Mouse (Mus musculus) erythroid progenitor cell, adult 5-6 weeks (primary cell): ENCODE results near the gene Mdc1. TPM values are rescaled to one million over a fixed set of nuclear protein-coding genes. Genes with fewer than 3 reads are reported as not detected.

Experiments used
- ATAC-seq: replicated peaks from 2 replicates; pipeline ENCODE4 v1.8.0; 2016; ENCODE audit warnings: moderate number of reproducible peaks, mild to moderate bottlenecking, moderate TSS enrichment, inconsistent platforms; ENCODE audit not compliant: poor library complexity, low FRiP score, severe bottlenecking
- total RNA-seq, 2 experiments: library from RNA; stranded (forward) in 1 of 2; stranded (reverse) in 1 of 2; fragments of 150-400 nt in 1 of 2; fragments of 186-747, 209-891 nt in 1 of 2; gene quantifications; 2 replicates each; pipeline versions ENCODE4 v1.2.3 to v1.2.4; 2015 to 2017; ENCODE audit warnings: low replicate concordance in 2 of 2

Mdc1 gene
- total RNA-seq, 2 experiments from 2014 or later: 31.0 to 147 TPM

DNA sequence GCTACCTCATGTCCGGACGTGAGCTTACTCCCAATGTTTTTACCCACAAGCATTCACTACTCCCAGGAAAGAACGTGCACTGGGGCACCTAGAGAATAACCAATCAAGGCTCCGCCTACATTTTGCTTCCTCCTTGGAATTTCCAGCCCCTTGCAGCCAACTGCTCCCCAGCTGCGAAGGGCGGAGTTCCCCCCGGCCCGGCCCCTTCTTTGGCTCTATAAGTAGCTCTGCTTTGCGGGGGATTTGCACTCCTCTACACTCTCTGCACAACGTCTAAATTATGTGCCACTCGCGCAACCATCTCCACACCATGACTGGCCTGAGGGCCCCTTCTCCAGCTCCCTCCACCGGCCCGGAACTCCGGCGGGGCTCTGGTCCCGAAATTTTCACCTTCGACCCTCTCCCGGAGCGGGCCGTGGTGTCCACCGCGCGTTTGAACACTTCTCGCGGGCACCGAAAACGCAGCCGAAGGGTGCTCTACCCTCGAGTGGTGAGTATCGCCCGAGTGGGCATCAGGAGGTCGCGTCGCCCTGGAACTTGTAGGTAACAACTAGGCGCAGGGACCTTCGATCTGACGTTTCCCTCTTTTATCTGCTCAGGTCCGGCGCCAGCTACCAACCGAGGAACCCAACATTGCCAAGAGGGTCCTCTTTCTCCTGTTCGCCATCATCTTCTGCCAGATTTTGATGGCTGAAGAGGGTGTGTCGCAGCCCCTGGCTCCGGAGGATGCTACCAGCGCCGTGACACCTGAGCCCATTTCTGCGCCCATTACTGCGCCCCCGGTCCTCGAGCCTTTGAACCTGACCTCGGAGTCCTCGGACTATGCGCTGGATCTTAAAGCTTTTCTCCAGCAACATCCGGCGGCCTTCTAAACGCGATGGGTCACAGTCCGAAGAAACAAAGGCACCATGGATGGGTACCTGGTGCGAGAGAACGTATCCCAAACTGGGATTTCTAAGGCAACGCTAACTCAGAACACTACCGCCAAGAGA is 19.6 kb upstream of the Mdc1 start, which contains the start of gene Ier3:
Gene Ier3 (plus strand): TSS at position 246 of the 992 bp plus-strand sequence.
- ATAC-seq: peak; percentile 33

DNA sequence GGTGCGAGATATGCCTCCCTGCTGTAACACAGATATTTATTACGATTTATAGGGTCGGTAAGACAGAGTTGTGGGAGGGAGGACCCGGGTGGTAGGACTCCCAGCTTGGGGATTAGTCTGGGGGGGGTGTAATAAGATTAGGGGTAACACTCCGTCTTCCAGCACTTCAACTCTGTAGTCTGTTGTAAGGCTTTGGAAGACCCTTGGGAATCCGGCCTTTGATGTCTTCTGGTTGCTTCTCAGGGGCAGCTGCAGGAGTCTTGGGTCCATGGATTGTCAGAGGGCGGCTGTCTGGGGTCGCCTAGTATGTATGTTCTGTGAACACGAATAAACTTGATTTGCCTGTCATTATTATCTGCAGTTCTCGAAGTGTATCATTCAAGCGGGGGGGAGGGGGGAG is 18.8 kb upstream of the Mdc1 start:
- ATAC-seq: 0 out of 2 replicates have a peak, but pooled peaks have one; percentile 13

DNA sequence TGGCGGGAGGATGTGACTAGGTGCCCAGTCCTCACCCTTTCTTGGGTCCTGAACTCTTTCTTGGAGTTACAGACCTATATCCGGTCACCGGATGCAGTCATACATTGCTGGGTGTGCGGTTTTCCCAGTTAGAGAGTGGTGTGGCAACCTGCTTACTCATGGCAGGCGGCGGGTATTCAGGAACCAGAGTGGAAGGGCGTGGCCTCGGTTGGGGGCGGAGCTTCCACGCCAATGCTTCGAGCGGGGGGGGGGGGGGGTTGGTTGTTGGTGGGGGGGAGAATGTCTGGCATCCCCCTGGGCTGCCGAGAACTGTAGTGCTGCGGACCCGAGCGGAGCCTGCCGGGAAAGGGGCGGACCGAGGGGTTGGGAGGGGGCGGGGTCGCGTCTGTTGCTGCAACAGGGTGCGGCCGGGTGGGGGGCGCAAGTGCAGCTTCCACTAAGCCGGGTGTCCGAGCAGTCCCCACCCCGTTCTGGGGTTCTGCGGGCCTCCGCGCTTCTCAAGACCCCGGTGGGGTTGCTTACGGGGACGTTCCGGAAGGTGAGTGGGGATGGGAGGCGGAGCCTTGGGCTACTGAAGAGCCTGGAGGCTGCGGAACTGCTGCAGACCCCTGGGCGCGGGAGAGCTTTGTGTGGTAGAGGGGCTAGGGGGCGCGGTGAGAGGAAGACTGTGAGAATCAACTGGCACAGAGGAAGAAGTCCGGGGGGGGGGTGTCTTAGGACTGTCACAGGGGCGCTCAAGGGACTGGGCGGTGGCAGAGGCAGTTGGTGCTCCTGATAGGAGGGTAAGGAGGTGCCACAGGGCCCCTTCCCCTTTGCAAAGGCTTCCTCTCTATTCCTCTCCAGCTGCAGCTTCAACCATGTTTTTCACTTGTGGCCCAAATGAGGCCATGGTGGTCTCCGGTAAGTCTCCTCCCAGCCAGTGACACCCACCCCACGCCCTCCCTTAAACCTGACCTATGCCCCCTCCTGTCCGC is 18.1 kb upstream of the Mdc1 start, which contains the start of gene Flot1:
Gene Flot1 (plus strand): TSS at position 267 of the 974 bp plus-strand sequence.
- peak; percentile 87 for ATAC-seq

DNA sequence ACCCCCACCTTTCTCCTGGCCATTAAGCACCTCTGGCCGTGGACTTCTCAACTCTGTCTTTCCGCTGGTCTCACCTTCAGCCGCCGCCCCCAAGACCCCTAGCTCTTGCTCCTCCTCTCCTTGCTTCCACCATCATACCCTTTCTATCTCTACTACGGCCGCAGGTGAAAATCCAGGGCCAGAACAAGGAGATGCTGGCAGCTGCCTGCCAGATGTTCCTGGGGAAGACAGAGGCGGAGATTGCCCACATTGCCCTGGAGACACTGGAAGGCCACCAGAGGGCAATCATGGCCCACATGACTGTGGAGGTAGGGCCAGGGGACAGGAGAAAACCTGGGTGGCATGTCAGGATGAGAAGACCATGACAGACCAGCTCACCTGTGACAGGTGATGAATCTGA is 16.9 kb upstream of the Mdc1 start:
- no peak for ATAC-seq

DNA sequence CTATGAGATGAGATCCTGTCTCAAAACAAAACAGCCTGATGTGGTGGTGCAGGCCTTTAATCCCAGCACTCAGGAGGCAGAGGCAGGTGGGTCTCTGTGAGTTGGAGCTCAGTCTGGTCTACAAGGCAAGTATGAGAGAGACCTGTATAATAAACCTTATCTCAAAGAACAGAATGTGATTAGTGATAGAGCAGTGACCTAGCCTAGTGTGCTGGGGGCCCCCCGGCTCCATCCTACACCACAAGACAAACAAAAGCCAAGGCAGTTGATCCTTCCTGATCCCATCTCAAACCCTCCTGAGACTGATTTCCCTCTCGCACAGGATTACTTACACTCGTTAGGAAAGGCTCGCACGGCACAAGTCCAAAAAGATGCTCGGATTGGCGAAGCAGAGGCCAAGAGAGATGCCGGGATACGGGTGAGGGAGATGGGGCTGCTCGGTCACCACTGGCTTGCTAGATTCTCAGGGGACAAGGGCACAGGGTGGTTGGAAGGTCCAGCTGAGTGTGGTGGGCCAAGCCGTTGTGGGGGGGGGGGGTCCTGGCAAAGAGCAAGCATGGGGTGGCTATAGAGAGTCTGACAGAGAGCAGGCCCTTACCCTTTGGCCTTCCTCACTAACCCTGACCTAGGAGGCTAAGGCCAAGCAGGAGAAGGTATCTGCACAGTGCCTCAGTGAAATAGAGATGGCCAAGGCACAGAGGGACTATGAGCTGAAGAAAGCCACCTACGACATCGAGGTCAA is 16.0 kb upstream of the Mdc1 start:
- ATAC-seq: no peak

DNA sequence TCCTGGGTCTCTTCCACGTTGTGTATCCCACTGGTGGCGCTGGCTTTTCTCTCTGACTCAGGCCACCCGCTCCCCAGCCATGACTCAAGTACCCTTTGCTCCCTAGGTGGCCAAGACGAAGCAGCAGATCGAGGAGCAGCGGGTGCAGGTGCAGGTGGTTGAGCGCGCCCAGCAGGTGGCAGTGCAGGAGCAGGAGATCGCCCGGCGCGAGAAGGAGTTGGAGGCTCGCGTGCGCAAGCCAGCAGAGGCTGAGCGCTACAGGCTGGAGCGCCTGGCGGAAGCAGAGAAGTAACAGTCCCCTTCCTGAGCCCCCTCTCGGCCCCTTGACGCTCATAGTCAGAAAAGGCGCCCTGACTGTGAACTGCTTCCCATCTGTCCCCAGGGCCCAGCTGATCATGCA is 11.6 kb upstream of the Mdc1 start:
- peak; percentile 97 for ATAC-seq

DNA sequence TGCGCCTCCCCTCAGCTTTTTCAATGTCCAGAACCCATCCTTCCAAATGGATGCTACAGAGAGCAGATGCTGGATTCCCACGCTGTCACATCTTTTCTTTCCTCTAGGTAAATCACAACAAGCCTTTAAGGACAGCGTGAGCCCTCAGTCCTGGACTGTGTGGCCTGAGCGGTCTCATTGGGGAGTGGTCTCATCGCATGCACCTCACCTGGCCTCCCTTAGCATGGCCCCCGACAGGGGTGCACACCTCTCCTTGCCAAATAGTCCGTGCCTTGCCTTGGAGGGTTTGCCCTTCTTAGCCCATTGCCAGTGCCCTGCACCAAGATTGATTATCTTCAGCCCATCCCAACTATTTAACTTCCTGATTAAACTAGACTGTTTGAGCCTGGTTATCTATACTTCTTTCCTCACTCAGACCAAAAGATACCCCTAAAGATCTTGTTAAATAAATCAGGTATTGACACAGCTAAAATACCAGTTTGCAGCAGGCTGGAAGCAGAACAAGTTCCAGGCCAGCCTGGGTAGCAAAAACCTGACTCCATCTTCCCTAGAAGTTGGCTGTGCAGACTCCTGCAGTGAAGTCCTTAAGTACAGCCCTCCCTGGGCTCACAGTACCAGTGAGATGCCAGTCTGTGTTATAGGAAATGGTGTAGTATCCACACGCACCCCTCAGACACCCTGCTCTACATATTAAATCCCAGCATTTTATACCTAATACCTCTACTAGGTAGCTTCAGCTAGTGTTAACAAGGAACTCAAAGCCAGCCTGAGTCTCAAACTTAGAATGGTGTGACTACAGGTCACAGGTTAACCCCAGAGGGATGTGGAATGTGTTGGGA is 8.7 kb upstream of the Mdc1 start:
- ATAC-seq: no peak

DNA sequence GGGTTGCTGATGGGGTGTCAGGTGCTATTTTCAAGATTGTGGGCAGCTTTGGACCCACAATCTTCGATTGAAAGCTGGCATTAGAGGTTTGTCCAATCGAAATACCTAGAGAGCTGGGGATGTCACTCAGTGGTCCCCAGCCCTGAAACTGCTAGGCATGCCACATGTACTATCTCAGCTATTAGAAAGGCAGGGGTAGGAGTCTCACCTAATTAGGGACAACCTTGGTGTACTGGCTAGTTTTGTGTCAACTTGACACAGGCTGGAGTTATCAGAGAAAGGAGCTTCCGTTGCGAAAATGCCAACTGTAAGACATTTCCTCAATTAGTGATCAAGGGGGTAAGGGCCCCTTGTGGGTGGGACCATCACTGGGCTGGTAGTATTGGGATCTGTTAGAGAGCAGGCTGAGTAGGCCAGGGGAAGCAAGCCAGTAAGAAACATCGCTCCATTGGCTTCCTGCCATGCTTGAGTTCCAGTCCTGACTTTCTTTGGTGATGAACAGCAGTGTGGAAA is 8.0 kb upstream of the Mdc1 start:
- no peak for ATAC-seq

DNA sequence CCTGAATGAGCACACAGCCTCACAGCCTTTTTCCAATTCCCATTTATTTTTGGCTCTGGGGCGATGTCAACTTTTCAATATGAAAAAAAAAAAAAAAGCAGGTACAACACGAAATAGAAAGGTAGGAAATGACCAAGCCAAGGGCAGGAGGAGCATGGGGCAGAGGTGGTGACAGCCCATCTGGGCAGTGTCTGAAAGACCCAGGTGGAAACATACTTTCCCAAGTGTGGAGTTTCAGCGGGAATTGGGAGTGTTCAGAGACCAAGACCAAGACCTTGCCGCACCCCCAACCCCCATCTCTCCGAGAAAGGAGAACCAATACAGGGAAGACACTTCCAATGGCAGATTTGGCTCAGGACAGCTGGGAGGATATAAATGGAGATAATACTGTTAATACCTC is 7.4 kb upstream of the Mdc1 start:
- no peak for ATAC-seq

DNA sequence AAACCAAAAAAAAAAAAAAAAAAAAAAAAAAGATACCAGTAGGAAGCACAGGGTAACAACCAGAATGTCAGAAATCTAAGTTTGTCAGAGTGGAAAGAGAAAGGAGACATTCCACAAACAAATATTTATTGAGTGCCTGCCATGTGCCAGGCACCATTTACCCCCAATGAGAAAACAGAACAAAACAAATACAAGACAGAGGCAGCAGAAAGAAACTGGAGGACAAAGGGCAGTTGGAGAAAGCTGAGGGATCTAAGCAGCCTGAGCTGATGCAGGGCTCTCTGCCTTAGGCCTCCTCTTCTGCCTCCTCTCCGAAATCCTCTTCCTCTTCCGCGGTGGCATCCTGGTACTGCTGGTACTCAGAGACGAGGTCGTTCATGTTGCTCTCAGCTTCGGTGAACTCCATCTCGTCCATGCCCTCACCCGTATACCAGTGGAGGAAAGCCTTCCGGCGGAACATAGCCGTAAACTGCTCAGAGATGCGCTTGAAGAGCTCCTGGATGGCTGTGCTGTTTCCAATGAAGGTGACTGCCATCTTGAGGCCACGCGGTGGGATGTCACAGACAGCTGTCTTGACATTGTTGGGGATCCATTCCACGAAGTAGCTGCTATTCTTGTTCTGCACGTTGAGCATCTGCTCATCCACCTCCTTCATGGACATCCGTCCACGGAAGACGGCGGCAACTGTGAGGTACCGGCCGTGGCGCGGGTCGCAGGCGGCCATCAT is 6.5 kb upstream of the Mdc1 start:
- no peak for ATAC-seq

DNA sequence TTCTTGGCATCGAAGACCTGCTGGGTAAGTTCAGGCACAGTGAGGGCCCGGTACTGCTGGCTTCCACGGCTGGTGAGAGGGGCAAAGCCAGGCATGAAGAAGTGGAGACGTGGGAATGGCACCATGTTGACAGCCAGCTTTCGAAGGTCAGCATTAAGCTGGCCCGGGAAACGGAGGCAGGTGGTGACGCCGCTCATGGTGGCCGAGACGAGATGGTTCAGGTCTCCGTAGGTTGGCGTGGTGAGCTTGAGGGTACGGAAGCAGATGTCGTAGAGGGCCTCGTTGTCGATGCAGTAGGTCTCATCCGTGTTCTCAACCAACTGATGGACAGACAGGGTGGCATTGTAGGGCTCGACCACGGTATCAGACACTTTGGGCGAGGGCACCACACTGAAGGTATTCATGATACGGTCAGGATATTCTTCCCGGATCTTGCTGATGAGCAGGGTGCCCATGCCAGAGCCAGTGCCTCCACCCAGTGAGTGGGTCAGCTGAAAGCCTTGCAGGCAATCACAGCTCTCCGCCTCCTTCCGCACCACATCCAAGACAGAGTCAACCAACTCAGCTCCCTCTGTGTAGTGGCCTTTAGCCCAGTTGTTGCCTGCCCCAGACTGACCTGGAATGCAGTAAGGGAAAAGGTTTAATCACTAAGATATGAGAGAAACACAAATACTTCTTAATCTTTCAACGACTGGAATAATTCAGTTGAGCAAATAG is 5.7 kb upstream of the Mdc1 start:
- ATAC-seq: no peak

DNA sequence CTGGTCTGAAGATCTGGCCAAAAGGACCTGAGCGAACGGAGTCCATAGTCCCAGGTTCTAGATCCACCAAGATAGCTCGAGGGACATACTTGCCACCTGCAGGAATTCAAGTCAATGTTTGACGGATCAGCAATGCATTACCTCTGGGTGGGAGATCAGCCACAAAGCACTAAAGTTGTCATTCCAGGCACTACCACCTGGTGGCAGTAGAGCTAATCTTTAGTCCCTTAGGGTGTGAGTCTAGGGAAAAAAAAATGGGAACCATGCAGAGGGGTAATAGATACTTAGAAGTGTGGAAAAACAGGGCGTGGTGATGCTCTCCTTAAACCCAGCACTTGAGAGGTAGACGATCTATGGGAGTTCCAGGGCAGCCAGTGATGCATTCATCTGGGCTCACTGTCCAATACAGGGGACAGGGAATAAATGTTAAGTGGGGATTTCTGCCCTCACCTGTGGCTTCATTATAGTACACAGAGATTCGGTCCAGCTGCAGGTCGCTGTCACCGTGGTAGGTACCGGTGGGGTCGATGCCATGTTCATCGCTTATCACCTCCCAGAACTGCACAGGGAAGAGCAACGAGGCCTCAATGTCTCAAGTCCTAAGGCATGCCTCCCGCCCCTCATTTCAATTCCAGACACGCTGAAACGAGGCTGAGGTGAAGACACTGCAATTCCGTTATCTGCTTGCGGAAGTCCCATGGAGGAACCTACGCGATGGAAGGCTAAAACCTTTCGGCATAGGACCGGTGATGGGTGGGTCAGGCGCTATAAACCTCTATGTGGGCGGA is 4.9 kb upstream of the Mdc1 start:
- peak; percentile 32; the same call in 1 of the 2 replicates for ATAC-seq

DNA sequence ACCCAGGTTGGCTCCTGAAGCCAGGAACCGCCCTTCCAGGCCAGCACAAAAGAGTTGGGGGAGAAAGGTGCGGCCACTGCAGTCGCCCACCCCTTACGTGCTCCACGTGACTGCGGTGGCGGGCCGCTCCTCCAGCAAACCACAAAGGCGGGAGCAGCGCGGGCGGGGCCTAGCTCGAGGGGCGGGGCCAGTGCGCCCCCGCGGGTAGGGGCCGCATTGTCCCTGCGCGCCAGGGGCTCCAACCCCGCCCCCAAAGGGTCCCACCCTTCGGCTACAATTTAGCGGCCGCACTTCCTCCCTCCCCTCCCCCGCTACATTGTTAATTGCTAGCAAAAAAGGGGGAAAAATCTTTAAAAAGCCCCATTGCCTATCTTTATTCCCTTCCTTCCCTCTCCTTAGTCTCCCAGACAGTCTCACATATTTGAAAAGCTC is 4.3 kb upstream of the Mdc1 start:
- 0 out of 2 replicates have a peak, but pooled peaks have one; percentile 26 for ATAC-seq

DNA sequence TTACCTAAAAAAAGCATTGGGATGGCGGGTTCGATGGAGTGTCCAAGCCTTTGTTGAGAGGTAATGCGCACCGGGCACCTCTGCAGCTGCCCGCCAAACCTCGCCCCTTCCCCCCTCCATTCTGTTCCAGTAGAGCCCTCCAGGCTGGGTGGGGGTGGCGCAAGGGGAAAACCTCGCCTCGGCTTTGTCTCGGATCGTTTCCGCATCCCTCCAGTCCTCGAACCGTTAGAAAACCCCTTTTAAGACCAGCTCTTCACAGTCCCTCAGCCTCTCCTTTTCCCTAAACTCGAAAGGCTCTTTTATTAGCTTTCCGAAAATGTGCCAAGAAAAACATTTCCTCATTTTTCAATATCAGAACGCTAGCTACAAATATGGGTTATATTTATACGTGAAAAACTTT is 3.8 kb upstream of the Mdc1 start:
- no peak for ATAC-seq

DNA sequence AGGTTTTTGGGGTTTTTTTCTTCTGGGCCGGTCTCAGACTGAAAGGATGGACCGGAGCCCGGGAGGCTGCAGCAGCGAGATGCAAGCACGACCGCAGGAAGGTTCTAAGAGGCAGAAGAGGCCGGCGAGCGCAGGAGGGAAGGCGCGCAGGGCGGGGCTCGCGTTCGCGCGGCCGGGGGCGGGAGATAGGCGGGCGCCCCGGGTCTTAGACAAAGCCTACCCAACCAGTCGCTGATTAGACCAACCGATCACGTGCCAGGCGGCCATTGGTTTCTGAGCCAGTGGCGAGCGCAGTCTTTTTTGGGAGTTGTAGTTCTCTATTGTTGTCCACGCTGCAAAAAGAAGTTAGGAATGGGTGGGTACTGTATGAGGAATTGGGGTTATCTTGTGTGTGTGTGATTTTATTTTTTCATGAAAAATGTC is 3.2 kb upstream of the Mdc1 start, which contains the start of gene Tubb5:
Gene Tubb5 (minus strand): TSS at position 185 of the 423 bp plus-strand sequence.
- ATAC-seq: peak; percentile 62

DNA sequence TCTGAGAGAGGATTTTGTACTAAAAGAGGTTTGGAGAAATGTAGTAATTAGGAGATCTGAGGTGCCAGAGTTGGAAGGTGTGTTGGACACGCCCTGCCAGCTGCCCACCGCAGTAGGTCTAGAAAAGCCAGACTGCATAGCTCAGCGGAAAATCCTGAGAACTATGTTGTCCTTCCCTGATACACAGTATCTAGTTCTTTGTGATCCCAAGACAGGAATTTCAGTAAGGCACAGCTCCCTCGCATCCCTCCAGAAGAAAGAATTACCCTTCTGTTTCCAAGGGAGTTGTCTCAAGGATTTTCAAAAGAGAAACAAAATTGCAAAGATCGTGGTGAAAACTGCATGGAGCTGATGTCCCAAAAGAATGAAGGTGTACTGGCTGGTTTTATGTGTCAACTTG is 2.7 kb upstream of the Mdc1 start:
- ATAC-seq: no peak
